Mouse (Mus musculus): Measurements from ENCODE around the gene Asprv1.

DNA sequence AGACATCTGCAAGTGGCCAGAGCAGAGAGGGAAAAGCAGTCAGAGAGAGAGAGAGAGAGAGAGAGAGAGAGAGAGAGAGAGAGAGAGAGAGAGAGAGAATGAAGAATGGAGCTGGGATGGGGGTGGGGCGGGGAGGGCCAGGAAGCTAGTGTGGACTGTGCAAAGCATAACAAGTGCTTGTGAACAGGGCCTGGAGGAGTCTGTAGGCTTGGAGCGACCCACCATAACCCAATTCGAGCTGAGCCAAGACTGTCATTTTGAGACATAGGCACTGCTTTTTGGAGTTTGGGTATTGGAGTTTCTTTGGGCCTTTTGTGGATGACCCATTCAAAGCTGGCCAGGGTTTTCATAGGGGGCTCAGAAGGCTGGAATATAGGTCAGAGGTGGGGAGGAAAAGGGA lies 48.0 kb upstream of the Asprv1 start:
- TF ChIP-seq POLR2A (IDR thresholded peaks at IDR 0.05; ENCODE audit: control insufficient read depth, low read depth, low read length) (no peak), CTCF (IDR thresholded peaks at IDR 0.05; ENCODE audit: control insufficient read depth, insufficient read depth, insufficient replicate concordance, low read depth, low read length) (no peak)

Data from testis, adult 2 months (tissue).